Mouse (Mus musculus) bone marrow, adult 2 months (tissue): Measurements from ENCODE around the gene Lrfn2. TPM values are rescaled to one million over a fixed set of nuclear protein-coding genes. Genes with fewer than 3 reads are reported as not detected.

Experiments
- H3K27ac ChIP-seq: fragments of 200-500 bp; 2 replicates; pipeline ENCODE4 v1.5.1; 2012; ENCODE audit warnings: low read depth, mild to moderate bottlenecking, control low read depth, inconsistent platforms, low read length; ENCODE audit not compliant: control insufficient read depth, poor library complexity, insufficient read depth
- H3K4me1 ChIP-seq: fragments of 200-500 bp; 2 replicates; pipeline ENCODE4 v1.6.1; 2011; ENCODE audit warnings: low read length; ENCODE audit not compliant: control insufficient read depth, insufficient read depth
- H3K4me3 ChIP-seq: fragments of 200-500 bp; replicated peaks from 2 replicates; pipeline ENCODE3; 2011; ENCODE audit warnings: mild to moderate bottlenecking, low read depth, low read length, control low read depth; ENCODE audit not compliant: control insufficient read depth
- CTCF ChIP-seq: fragments of 200-500 bp; IDR thresholded peaks from 2 replicates; pipeline ENCODE4 v1.5.1; 2011; ENCODE audit warnings: low read length, control low read depth; ENCODE audit not compliant: control insufficient read depth, insufficient read depth
- POLR2A ChIP-seq: fragments of 200-500 bp; IDR thresholded peaks from 2 replicates; pipeline ENCODE4 v1.6.1; 2011; ENCODE audit warnings: low read depth, mild to moderate bottlenecking, control low read depth, low read length, borderline replicate concordance; ENCODE audit not compliant: control insufficient read depth
- WGBS: fragments of 180-500 bp; shearing (Covaris S2); methylation state at CpG from one replicate; pipeline ENCODE4 v1.1.7; 2018; 5-methylcytosine and 5-hydroxymethylcytosine counted together
- polyA plus RNA-seq: library from polyadenylated mRNA; stranded (reverse); fragments of >200 nt; gene quantifications from 2 replicates; pipeline ENCODE4 v1.2.4, GENCODE M21; 2011; ENCODE audit warnings: low replicate concordance; ENCODE audit not compliant: missing spikeins, insufficient read depth, insufficient read length

The Lrfn2 gene
- polyA plus RNA-seq, 1 experiment, result not detected

- no peak for TF ChIP-seq POLR2A
- no peak for TF ChIP-seq CTCF
- WGBS, result 77% methylated on average over 8 of the region's 8 CpGs
- Histone ChIP-seq H3K4me3 (no peak overlapping the region), H3K4me1 (no peaks in the 10 kb centered on the region), H3K27ac (no peak overlapping the region)
These were observed 99.6 kb downstream of the Lrfn2 start for GRCm38 (mm10) chr17:49031790-49032189.

- TF ChIP-seq POLR2A (no peak), CTCF (no peak)
- no peak overlapping the region for H3K27ac ChIP-seq
- H3K4me3 ChIP-seq, result no peak overlapping the region
These were observed 101.1 kb downstream of the Lrfn2 start for GRCm38 (mm10) chr17:49033276-49033675.

GRCm38 (mm10) chr17:49033686-49034250 is 101.6 kb downstream of the Lrfn2 start:
- TF ChIP-seq POLR2A (no peak), CTCF (no peak)
- no peak overlapping the region for H3K4me3 ChIP-seq
- 59% methylated on average over 5 of the region's 5 CpGs for whole genome bisulfite sequencing
- no peak overlapping the region for H3K27ac ChIP-seq
- peaks cover 2% of the 10 kb centered on the region; the same call in 1 of the 2 replicates for H3K4me1 ChIP-seq

More at GRCm38 (mm10) chr17:49033276-49033675, 101.1 kb downstream of the Lrfn2 start:
- peaks cover 2% of the 10 kb centered on the region; the same call in 1 of the 2 replicates for H3K4me1 ChIP-seq

- Histone ChIP-seq H3K4me3 (no peak overlapping the region), H3K4me1 (peaks cover 2% of the 10 kb centered on the region; the same call in 1 of the 2 replicates), H3K27ac (no peak overlapping the region)
- no peak for TF ChIP-seq POLR2A
- TF ChIP-seq CTCF, result no peak
- 72% methylated on average over 6 of the region's 6 CpGs for WGBS
These were observed 102.9 kb downstream of the Lrfn2 start for GRCm38 (mm10) chr17:49035052-49035451.

- WGBS, result 84% methylated on average over 8 of the region's 8 CpGs
- H3K4me3 ChIP-seq, result no peak overlapping the region
- H3K4me1 ChIP-seq, result peaks cover 2% of the 10 kb centered on the region; the same call in 1 of the 2 replicates
- TF ChIP-seq CTCF (no peak), POLR2A (no peak)
- no peak overlapping the region for H3K27ac ChIP-seq
These were observed 105.2 kb downstream of the Lrfn2 start for GRCm38 (mm10) chr17:49037163-49037950.

- WGBS, result 72% methylated on average over 11 of the region's 11 CpGs
- no peak overlapping the region for H3K27ac ChIP-seq
- H3K4me1 ChIP-seq, result no peaks in the 10 kb centered on the region
- no peak overlapping the region for H3K4me3 ChIP-seq
- TF ChIP-seq CTCF (no peak), POLR2A (no peak)
These were observed 111.8 kb downstream of the Lrfn2 start for GRCm38 (mm10) chr17:49043806-49044640.

GRCm38 (mm10) chr17:49047921-49048320 is 115.7 kb downstream of the Lrfn2 start:
- no peaks in the 10 kb centered on the region for H3K4me1 ChIP-seq
- H3K4me3 ChIP-seq, result no peak overlapping the region
- TF ChIP-seq POLR2A (no peak), CTCF (no peak)
- H3K27ac ChIP-seq, result no peak overlapping the region
- WGBS, result 72% methylated on average over 4 of the region's 4 CpGs

GRCm38 (mm10) chr17:49051231-49051630 is 119.1 kb downstream of the Lrfn2 start:
- 74% methylated on average over 11 of the region's 11 CpGs for WGBS
- no peak overlapping the region for H3K27ac ChIP-seq
- H3K4me1 ChIP-seq, result no peaks in the 10 kb centered on the region
- no peak overlapping the region for H3K4me3 ChIP-seq
- TF ChIP-seq POLR2A (no peak), CTCF (no peak)
